Mouse (Mus musculus): ENCODE measurements around the gene Plekhg5.

DNA sequence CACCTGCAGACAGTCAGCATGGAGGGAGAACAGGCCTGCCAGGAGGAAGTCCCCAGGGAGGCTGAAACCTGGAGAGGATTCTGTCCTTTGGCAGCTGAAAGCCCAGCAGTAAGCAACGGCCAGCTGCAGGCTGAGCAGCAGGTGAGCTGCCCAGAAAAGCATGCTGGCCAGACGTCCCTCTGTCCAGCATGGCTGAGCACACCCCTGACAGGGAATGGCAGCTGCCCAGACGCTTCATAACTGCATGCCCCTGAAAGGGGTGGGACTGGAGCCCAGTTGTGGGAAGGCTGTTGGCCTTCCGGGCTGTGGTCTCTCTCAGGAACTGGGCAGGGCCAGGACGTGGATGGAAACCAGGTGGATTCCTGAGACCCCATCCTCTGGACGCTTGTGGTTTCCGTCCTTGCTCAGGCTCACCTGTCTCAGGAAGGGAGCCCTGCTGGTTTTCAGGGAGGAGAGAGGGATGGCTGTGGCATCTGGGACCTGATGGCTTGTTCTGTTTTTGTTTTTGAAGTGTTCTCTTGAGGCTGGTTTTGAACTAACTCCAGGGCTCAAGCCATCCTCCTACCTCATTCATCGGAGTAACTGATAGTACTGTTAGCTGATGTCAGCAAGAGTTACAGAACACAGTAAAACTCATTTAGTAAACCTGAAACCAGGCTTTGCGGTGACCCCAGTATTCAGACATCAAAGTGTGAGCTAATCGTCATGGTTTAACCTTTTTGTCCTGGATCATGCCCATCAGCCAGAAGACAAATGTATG is 33.9 kb upstream of the Plekhg5 start, which contains the start of gene Tas1r1:
- TF ChIP-seq GATA1 (IDR thresholded peaks at IDR 0.05; ENCODE audit: borderline replicate concordance, low read length) (no peak), FLI1 (IDR thresholded peaks at IDR 0.05; ENCODE audit: low read length) (no peak)
